Mouse (Mus musculus) small intestine, adult 2 months (tissue): ENCODE measurements around the gene Ak4.

Source experiments
- CTCF ChIP-seq: fragments of 200-500 bp; IDR thresholded peaks from 2 replicates; pipeline ENCODE4 v1.5.1; 2012; ENCODE audit warnings: low read depth, mild to moderate bottlenecking, control low read depth, inconsistent platforms, low read length, moderate library complexity, mixed read lengths; ENCODE audit not compliant: insufficient replicate concordance, insufficient read length; ENCODE audit errors: extremely low read depth
- POLR2A ChIP-seq: fragments of 200-500 bp; IDR thresholded peaks from 2 replicates; pipeline ENCODE4 v1.6.1; 2012; ENCODE audit warnings: low read depth, mild to moderate bottlenecking, control low read depth, inconsistent platforms, low read length, moderate library complexity

DNA sequence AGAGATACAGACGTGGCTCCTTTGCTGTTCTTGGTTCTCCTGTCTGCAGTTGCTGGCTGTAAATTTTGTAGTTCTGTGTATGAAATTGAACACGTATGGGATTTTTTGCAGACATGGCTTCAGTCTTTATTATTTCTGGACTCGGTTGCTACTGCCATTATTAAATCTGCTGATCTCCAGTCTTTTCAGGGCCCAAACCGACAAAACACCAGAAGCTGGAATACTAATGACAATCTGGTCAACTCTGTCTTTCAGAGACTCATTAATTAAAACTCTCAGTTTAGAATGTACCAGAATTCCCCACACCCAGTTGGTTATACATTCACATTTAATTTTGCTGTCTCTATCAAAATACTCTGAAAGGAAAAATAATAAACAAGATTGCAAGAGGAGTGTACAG is 42.2 kb upstream of the Ak4 start:
- no peak for TF ChIP-seq CTCF
- TF ChIP-seq POLR2A = no peak
